In the genomic region with DNA sequence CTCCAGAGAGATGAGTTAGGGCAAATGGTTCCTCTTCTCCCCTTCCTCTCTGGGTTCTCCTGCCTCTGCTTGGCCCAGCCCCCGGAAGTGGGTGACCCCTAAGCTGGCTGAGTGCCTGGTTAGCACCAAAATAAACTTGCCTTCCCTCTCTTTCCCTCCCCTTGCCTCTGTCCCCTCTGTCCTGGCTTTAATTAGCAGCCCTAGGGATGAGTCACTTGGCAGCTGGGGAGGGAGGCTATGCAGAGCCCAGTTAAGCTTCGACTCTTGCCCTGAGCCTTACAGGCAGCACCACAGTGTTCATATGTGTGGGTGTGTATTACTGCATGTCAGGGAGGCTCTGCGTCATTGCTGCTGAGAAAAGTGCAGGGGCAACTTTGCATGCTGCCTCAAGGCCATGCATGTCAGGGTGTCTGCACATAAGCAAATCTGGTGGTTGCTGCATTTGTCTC, we compare ENCODE assay signal across 9 mouse cellular contexts. TPM values are rescaled to one million over a fixed set of nuclear protein-coding genes. Genes with fewer than 3 reads are reported as not detected.
DNase-seq lines count a peak whose midpoint lies in the region; ATAC-seq and TF ChIP-seq lines count a peak whose summit lies in the region.
"Had no signal": no experiment of that assay in that cellular context is flagged by ENCODE, and none has a peak within 500 bp of the region (broad histone marks: within the 10 kb centered on the region; RNA-seq: fewer than 3 reads in every experiment).

No protein-coding gene starts in this region.

- TF ChIP-seq POLR2A in cerebellum, adult 2 months (IDR thresholded peaks at IDR 0.05; ENCODE audit: borderline replicate concordance, insufficient read depth, low read length) = no peak

- no peak for TF ChIP-seq CTCF in cerebellum, adult 2 months (IDR thresholded peaks at IDR 0.05; ENCODE audit: borderline replicate concordance, insufficient read depth, low read depth, low read length)

- H3K9me3 ChIP-seq in neural tube, embryonic 15.5 days (replicated peaks) = no peaks in the 10 kb centered on the region
- H3K9me3 ChIP-seq: neural tube, embryonic 12.5 days had no signal

- no peak for DNase-seq in frontal cortex, postnatal 25 days (ENCODE audit: low spot score in 2 of 2)
- DNase-seq in 416B (ENCODE audit: low read depth) = peak; percentile 84
- peak; percentile 59 to 80 for DNase-seq in cerebellum, adult 2 months
- peak; percentile 77 to 88 for DNase-seq in heart, adult 18-20 months
- DNase-seq in kidney, postnatal 10 days = peak; percentile 71

- H3K4me1 ChIP-seq in cerebellum, adult 2 months (ENCODE audit: control insufficient read depth, insufficient read depth, low read length) = peaks cover 38% of the 10 kb centered on the region; the same call in 1 of the 2 replicates
- 0 out of 2 replicates have a peak, but pooled peaks cover 4% of the 10 kb centered on the region for H3K4me1 ChIP-seq in neural tube, embryonic 15.5 days

- H3K9ac ChIP-seq in neural tube, embryonic 15.5 days (replicated peaks) = no peak overlapping the region
- H3K9ac ChIP-seq: neural tube, embryonic 12.5 days had no signal

- no peaks in the 10 kb centered on the region for H3K79me2 ChIP-seq in macrophage (ENCODE audit: inconsistent target)

- H3K27me3 ChIP-seq in cerebellum, adult 2 months (ENCODE audit: control insufficient read depth, insufficient read depth, low read length) = no peaks in the 10 kb centered on the region
- H3K27me3 ChIP-seq in neural tube, embryonic 15.5 days (replicated peaks) = peaks cover 71% of the 10 kb centered on the region

- H3K27ac ChIP-seq in cerebellum, adult 2 months (ENCODE audit: insufficient read depth, low read length) = peak overlapping the region; percentile 80
- peak overlapping the region; percentile 64 for H3K27ac ChIP-seq in macrophage
- no peak overlapping the region for H3K27ac ChIP-seq in neural tube, embryonic 15.5 days (replicated peaks)
- H3K27ac ChIP-seq: neural tube, embryonic 12.5 days had no signal

- H3K4me3 ChIP-seq in cerebellum, adult 2 months (replicated peaks; ENCODE audit: insufficient read depth, low read depth, low read length) = no peak overlapping the region
- no peak overlapping the region for H3K4me3 ChIP-seq in macrophage (ENCODE audit: inconsistent target)
- no peak overlapping the region for H3K4me3 ChIP-seq in neural tube, embryonic 15.5 days (replicated peaks)
- H3K4me3 ChIP-seq: neural tube, embryonic 12.5 days had no signal

- H3K4me2 ChIP-seq in neural tube, embryonic 15.5 days = no peak overlapping the region
- H3K4me2 ChIP-seq: neural tube, embryonic 12.5 days had no signal

- H3K36me3 ChIP-seq in macrophage (ENCODE audit: inconsistent target) = no peaks in the 10 kb centered on the region
- no peaks in the 10 kb centered on the region for H3K36me3 ChIP-seq in neural tube, embryonic 15.5 days
- H3K36me3 ChIP-seq: neural tube, embryonic 12.5 days had no signal

- peak; percentile 62 for ATAC-seq in frontal cortex, adult (ENCODE audit: low TSS enrichment)
- no peak for ATAC-seq in neural tube, embryonic 15.5 days (ENCODE audit: low FRiP score)

- WGBS in cerebellum, adult 2 months = 3% methylated on average over 3 of the region's 3 CpGs
- WGBS in macrophage (ENCODE audit: missing documents) = 39% methylated on average over 2 of the region's 3 CpGs
- 46% methylated on average over 3 of the region's 3 CpGs for WGBS in neural tube, embryonic 15.5 days

RNA-seq across cellular contexts. Expression of gene Iqsec2, which starts 28.4 kb away (rescaled TPM):
- polyA plus RNA-seq in cerebellum, adult 2 months (2012; rRNA removed) = 79.8 and 84.7 TPM in 2 replicates
- 10 to 100 TPM; 63.0 to 85.4 TPM for total RNA-seq in heart, adult 18-20 months (2021)
- total RNA-seq in macrophage (2018; cell fraction: chromatin; rRNA removed) = 100 to 1,000 TPM in 10 of 26 experiments, 10 to 100 TPM in 16; 40.4 to 192 (median 90.7) TPM
- total RNA-seq in macrophage (2018; cell fraction: cytosol; rRNA removed) = 10 to 100 TPM; 33.2 to 70.2 (median 48.0) TPM
- 100 to 1,000 TPM in 2 of 26 experiments, 10 to 100 TPM in 24; 48.3 to 198 (median 75.5) TPM for total RNA-seq in macrophage (2018; cell fraction: nucleus; rRNA removed)
- 26.0 to 39.1 TPM (median 29.2 TPM) in 3 replicates for polyA plus RNA-seq in macrophage (2018)
- 7.0 and 9.2 TPM in 2 replicates for polyA plus RNA-seq in neural tube, embryonic 15.5 days (2015; fragmentation: Nextera tagmentation; extraction: Ambion mirVana)

Comparison
In these comparisons a context has a peak if more than half of its experiments do, and no peak if none do; other contexts are left out.
1. DNase-seq: peak in 416B (single experiment), cerebellum, adult 2 months (2 of 2), heart, adult 18-20 months (2 of 2) and kidney, postnatal 10 days (single experiment); none in frontal cortex, postnatal 25 days (0 of 2).